Mouse (Mus musculus) right cerebral cortex, postnatal 36 days (tissue): ENCODE measurements around the gene Hnrnpul2.
A peak's percentile ranks its signal among the peaks of the same experiment; 100 is the strongest.
"Not testable (repeated sequence)": the region's sequence is repeated elsewhere in the genome, so short reads cannot be mapped to it uniquely, and the experiment has no call there.

Experiments used
- DNase-seq, 2 experiments: peaks; one replicate each; pipeline ENCODE4 v3.0.0; 2022; ENCODE audit warnings: low spot score in 2 of 2, mixed read lengths in 1 of 2

The Hnrnpul2 gene

DNA sequence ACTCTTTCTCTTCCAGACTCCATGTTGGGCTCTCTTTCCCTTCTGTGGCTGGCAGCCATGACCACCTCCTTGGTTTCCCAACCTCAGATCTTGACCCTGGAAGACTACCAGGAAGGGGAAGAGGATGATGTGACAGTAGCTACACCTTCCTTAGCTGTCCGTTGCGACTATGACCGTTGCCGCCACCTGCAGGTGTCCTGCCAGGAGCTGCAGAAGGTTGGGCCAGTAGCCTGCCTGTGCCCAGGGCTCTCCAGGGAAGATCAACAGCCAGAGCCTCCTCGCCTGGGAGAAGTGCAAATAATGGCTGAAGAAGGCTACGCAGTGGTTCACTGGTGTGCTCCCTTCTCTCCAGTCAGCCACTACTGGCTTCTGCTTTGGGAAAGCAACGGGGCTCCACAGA is 31.8 kb downstream of the Hnrnpul2 start:
- DNase-seq: no peak

DNA sequence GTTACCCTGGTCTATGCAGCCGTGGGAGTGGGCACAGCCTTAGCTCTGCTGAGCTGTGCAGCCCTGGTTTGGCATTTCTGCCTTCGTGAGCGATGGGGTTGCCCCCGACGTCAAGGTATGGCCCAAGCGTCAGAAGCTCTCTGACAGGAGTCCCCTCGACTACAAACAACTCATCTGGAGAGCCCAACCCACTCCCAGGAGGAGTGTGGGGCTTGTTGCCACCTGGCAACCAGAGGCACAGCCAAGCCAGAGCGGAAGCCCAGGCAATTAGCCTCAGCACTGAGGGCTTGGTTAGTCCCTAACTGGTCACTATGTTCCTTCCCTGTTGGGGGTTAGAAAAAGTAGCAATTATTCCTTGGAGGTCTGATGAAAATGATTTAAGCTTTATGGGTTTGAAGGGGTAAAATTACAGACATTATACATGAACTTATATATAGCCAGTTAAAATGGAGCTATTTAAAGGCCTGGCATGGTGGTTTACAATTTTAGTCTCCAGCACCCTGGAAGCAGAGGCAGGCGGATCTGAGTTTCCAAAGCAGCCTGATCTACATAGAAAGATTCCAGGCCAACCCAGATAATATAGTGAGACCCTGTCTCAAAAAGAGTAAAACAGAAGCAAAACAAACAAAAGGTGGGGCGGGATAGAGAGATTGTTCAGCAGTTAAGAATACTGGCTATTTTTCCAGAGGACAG is 32.6 kb downstream of the Hnrnpul2 start:
- DNase-seq: no peak

- DNase-seq: no peak
These were observed 33.3 kb downstream of the Hnrnpul2 start for GRCm38 (mm10) chr19:8853117-8853516.

DNA sequence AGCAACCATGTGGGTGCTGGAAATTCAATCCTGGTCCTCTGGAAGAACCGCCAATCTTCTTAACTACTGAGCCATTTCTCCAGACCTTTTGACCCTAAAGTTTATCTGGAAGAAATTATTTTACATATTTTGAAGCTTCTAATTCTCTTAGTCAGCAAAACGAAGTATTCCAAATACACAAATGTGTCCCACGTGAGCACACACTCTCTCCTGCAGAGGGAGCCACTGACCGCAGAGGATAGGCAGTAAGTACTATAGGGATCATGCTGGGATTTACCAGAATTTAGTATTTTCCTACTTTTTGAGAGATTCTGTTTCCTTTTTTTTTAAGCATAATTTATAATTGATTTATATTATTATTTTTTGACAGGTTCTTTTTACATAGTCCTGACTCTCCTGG is 37.9 kb downstream of the Hnrnpul2 start:
- DNase-seq: no peak

DNA sequence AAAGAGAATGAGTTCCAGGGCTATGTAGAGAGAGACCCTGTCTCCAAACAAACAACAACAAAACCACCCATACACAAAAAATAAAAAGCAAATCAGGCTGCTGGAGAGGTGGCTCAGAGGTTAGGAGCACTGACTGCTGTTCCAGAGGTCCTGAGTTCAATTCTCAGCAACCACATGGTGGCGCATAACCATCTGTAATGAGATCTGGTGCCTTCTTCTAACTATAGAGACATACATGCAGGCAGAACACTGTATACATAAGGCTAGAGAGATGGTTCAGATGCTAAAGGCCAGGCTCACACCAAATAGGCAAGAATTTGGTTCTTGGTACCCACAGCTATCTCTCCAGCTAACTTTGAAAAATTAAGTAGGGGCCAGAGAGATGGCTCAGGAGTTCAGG is 39.2 kb downstream of the Hnrnpul2 start:
- no peak for DNase-seq

GRCm38 (mm10) chr19:8864265-8864664 is 44.5 kb downstream of the Hnrnpul2 start:
- DNase-seq: peak in 1 of 2 experiments; percentile 41

GRCm38 (mm10) chr19:8870381-8870780 is 50.6 kb downstream of the Hnrnpul2 start:
- not testable (repeated sequence) for DNase-seq

DNA sequence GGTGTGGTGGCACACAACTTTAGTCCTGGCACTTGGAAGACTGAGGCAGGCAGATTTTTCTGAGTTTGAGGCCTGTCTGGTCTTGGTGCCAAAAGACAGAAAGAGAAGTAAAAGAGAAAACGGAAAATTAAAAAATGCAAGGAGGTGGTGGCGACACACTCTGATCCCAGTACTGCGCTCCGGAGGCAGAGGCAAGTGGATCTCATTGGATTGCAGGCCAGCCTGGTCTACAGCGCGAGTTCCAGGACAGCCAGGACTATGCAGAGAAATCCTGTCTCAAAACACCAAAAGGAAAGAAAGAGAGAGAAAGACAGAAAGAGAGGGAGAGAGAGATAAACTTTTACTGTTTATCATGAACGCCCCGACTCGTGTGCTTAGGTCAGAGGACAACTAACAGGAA is 51.0 kb downstream of the Hnrnpul2 start:
- DNase-seq: no peak

DNA sequence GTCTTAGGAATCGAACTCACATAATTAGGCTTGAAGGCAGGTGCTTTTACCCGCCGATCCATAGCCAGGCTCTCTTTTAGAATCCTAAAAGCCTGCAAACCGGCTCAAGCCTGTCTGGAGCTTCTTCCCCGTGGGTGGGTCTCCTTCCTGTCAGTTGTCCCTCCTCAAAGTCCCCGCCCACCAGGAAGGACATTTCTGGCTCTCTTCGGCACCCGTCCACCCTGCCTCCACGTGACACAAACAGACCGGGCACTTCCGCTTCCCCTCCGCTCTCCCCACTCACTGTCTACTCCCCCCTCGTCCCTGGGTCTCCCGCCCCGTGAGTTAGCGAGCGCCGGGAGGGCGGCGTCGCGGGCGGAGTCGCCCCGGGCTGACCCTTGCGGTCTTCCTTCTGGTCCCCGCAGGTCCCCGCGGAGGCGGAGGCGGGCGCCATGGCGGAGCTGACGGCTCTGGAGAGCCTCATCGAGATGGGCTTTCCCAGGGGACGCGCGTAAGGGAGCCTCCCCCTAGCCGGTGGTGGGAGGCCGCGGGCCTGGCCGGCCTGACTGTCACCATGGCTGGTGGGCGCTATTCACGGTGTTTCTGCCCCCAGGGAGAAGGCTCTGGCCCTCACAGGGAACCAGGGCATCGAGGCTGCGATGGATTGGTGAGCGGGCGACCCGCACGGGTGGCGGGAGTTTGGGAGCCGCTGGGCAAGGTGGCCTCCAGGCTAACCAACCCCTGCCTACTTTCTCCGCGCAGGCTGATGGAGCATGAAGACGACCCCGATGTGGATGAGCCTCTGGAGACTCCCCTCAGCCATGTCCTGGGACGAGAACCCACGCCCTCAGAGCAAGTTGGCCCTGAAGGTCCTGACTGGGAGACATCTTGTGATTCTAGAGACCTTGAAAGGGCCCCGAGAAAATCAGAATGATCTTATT is 51.7 kb downstream of the Hnrnpul2 start, which contains the start of gene Ubxn1:
Gene Ubxn1 (plus strand): TSS at position 230 of the 920 bp plus-strand sequence.
- peak; percentile 96 to 97 for DNase-seq

GRCm38 (mm10) chr19:8872266-8872840 is 52.5 kb downstream of the Hnrnpul2 start:
- no peak for DNase-seq

DNA sequence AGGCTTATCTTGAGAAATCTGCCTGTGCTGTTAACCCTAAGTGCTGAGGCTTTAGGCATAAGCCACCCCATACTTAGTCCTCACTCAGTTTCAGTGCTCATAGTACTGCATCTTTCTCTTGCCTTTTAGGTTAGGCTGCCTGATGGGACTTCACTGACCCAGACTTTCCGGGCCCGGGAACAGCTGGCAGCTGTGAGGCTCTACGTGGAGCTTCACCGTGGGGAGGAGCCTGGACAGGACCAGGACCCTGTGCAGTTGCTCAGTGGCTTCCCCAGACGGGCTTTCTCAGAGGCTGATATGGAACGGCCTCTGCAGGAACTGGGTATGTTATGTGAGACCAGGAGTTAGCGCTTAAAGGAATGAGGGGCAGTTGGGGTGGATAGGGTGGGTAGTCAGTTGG is 55.2 kb downstream of the Hnrnpul2 start:
- no peak for DNase-seq

DNA sequence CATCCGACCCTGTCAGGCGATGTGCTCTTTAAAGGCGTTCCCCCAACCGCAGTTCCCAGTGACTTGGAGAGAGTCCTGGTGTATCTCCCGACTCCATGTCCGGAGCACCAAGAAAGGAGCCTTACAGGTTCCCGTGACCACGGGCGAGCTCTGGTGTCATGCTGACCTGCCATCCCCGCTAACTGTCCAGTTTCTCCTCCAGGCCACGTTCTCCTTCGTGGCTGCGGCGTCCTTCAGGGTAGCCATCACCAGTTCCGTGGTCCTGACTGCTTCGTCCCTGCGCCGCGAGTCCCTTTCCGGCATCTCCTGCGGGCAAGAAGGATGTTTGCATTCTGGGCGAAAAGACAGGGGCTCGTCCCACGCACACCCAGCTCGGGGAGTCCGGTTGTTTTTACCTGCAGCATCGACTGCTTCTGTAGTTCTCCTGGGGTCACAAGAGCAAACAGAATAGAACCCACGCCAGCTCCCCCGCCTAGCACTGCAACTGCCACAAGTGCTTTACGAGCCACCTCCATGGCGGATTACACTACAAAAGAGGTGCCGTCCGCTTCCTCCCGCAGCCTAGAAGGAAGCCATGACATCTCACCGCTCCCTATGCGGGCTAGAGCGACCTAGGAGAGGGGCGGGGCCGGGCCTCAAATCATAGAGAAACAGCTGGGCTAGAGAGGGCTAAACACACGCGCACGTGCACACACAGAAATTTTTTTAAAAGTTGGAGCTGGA is 60.7 kb downstream of the Hnrnpul2 start, which contains the start of gene Uqcc3:
Gene Uqcc3 (minus strand): TSS at position 613 of the 723 bp plus-strand sequence.
- peak; percentile 86 to 88 for DNase-seq

- no peak for DNase-seq
These were observed 61.2 kb downstream of the Hnrnpul2 start for GRCm38 (mm10) chr19:8881034-8881392.

DNA sequence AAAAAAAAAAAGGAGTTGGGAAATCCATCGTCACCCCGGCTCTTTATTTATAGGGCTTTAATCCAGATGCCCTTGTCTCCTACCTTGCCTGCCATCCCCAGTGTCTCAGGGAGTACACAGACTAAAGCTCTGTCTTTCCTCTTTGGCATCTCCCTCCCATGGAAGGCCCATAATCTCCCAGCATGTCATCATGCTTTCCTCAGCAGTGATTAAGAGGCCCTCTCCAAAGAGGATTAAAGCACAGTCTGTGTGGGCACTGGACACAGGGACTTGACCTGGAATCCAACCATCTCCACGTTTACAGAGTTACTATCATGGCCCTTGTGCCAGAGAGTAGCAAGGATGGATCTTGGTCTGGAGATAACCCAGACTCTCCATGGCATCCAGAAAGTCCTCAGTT is 63.8 kb downstream of the Hnrnpul2 start, which contains the start of the genes Lbhd1 and Gm49403:
Gene Lbhd1 (plus strand): TSS at position 117 of the 400 bp plus-strand sequence.
Gene Gm49403 (plus strand): TSS at position 315 of the 400 bp plus-strand sequence.
- DNase-seq: no peak
